Mouse (Mus musculus) embryo, embryonic 10 days (tissue): ENCODE measurements around the gene Fbxo30.
A peak's percentile ranks its signal among the peaks of the same experiment; 100 is the strongest.
"Not testable (repeated sequence)": the region's sequence is repeated elsewhere in the genome, so short reads cannot be mapped to it uniquely, and the experiment has no call there.

Source experiments
- DNase-seq: peaks from one replicate; pipeline ENCODE4 v3.0.0-alpha.2; 2015; ENCODE audit warnings: low spot score

The Fbxo30 gene

GRCm38 (mm10) chr10:11280578-11281463 lies at the start of gene Fbxo30:
Gene Fbxo30, plus strand, starts transcription at chr10:11281330.
- DNase-seq: peak; percentile 91

GRCm38 (mm10) chr10:11233208-11233607 lies 47.9 kb upstream of the Fbxo30 start:
- DNase-seq: no peak

DNA sequence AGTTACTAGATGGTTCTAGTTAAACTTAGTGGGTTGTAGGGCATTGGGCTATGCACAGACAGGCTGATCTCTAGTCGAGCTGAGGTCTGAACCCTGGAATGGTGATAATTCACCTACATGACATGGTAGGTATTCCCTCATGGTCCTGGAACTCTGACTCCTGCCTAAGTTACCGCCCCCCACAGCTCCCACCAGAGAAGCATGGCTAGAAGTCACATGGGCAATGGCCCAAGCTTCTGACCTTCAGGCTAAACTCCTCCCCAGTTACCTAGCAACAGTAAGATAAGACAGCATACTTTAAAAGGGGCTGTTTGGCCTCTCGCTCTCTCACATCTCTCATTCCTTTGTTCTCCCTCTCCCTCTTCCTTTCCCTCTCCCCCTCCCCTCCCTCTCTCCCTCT lies 38.1 kb upstream of the Fbxo30 start:
- DNase-seq: peak; percentile 3

DNA sequence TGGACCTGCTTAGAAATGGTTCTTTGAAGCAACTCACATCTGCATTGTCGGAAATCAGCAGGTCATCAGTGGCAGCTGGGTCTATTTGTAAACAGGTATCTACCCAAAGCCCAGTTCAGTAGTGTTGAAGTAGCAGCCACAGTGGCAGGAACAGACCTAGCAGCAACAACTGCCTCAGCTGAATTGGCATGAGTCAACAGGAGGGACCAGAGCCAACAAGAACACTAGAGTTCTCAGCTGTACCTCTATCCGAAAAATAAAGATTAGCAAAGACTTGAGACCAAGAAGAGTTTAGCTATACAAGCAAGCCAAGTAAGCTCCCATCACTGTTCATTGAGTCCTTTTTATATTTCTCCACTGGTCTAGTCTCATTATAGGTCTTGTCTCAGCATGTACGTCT lies 32.9 kb upstream of the Fbxo30 start:
- DNase-seq: no peak

GRCm38 (mm10) chr10:11250247-11250997 lies 30.7 kb upstream of the Fbxo30 start:
- DNase-seq: no peak

DNA sequence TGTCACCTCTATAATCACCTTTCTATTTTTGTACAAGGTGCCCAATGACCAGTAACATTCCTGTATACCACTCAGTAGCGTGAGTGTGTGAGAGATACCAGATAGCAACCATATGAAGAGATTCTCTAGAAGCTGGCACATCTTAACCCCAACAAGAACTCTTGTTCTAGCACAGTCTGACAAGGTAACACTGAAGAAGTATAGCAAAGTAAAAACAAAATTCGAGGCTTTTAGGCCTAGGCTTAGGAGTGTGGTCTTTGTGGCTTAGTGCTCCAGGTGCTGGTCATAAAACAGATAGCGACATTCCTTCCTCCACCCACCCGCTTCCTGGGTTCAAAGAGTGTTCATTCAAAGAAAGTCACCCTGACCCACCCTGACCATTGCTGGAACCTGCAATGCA lies 27.5 kb upstream of the Fbxo30 start:
- DNase-seq: not testable (repeated sequence)

DNA sequence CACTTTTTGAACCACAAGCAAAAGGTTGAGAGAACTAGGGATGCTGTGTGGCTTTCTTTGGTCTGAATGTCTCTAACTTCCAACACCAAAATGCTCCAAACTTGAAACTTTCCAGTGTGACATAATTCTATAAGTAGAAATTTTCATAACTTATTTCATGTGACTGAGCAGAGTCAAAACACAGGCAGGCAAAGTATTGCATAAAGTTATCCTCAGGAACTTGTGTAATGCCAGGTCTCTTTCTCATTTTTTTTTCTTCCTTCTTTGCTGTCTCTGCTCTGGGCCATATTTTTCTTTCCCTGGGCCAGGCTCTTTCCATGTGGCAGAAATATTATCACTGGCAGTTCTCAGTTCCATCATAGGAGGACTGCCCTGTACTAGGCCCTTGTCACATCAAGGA lies 21.0 kb upstream of the Fbxo30 start:
- DNase-seq: no peak

- not testable (repeated sequence) for DNase-seq
Measured at GRCm38 (mm10) chr10:11262292-11262691, 18.8 kb upstream of the Fbxo30 start.

- not testable (repeated sequence) for DNase-seq
Measured at GRCm38 (mm10) chr10:11263795-11264194, 17.3 kb upstream of the Fbxo30 start.

GRCm38 (mm10) chr10:11269165-11269564 lies 12.0 kb upstream of the Fbxo30 start:
- DNase-seq: no peak

GRCm38 (mm10) chr10:11274431-11274830 lies 6.7 kb upstream of the Fbxo30 start:
- no peak for DNase-seq

GRCm38 (mm10) chr10:11280235-11280577 lies 924 bp upstream of the Fbxo30 start:
- DNase-seq: no peak

DNA sequence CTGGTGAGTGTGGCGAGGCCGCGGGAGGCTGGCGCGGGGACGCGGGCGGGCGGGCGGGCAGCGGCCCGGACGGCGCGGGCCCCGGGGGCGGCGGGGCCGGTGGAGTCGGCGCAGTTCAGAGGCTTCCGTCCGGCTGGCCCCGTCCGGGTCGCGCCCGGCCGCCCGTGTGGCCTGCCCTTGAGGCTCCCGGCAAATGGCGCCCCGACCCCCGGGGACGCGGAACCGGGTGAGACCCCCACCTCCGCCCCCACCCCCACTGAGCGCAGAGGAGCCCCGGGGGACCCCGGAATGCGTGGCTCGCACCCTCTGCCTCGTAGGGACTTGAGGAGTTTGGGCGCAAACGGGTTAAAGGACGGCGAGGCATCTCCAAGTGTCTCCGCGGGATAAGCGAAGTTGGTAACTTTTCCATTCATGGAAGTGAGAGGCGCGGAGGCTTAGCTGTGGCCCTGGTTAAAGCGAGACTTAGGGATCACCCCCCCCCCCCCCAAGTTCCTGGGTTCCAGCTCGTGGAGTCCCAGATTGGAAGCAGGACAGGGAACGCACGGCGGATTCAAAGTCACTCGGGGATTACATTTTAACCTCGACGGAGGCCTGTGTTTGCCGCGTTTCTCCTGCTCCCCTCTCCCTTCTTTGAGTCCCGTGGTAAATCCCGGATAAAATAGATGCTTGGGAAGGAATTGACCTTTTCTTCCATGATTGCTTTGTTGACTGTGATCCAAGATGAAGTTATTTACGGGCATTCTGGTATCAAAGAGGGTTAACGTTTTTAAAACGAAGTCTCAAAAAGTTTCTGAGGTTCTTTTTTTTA lies 572 bp downstream of the Fbxo30 start:
- peak; percentile 74 for DNase-seq

- DNase-seq: peak; percentile 39
Measured at GRCm38 (mm10) chr10:11282306-11282631, 1.1 kb downstream of the Fbxo30 start.

GRCm38 (mm10) chr10:11298418-11298817 lies 17.3 kb downstream of the Fbxo30 start:
- DNase-seq: no peak

DNA sequence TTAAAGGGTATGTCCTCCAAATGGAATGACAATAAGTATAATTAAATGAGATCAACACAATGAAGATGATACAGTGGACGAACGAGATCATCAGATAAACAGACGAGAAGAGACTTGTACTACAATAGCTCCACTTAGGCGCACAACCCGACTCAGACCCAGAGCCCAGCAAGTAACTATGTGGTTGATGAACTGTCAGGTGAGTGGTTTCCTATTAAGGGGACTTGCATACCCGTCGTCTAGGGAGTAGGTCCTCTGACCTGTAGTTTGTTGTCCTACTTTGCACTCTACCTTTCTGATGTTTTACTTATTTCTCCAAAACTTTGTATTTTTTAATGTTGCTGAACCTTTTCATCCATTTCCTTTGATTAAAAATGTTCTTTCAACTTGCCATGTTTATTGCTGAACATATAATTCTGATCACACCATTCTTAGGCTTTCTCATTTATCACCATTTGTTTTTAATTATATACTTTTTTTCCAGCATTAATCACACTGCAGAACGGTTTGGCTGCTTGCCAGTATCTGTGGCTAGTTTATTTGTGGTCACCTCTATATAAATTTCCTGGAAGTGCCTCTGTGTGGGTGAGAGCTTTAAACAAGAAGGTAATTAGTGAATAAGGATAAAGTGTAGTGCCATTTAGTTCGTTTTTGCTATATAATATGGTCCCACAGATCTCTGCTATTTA lies 24.4 kb downstream of the Fbxo30 start:
- DNase-seq: no peak

- DNase-seq: peak; percentile 41
Measured at GRCm38 (mm10) chr10:11306054-11306367, 24.9 kb downstream of the Fbxo30 start.

- DNase-seq: no peak
Measured at GRCm38 (mm10) chr10:11309866-11310265, 28.7 kb downstream of the Fbxo30 start.

DNA sequence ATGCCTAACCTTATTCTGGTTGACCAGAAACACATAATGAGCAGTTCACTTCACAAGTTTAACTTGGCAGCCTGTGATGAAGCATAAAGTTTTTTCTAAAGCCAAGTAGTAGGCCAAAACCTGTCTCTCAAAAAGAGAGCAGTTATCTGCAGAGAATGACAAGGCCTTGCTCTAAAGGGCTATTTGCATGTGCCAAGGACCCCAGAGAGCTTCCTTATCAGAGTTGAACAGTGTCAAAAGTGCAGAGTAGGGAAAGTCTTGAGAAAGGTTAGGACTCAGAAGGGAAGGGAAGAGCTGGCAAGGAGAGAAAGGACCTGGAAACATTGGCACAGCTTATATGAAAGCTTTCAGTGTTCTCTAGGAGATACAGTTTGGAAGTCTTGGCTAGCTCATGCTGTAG lies 29.4 kb downstream of the Fbxo30 start:
- DNase-seq: no peak

DNA sequence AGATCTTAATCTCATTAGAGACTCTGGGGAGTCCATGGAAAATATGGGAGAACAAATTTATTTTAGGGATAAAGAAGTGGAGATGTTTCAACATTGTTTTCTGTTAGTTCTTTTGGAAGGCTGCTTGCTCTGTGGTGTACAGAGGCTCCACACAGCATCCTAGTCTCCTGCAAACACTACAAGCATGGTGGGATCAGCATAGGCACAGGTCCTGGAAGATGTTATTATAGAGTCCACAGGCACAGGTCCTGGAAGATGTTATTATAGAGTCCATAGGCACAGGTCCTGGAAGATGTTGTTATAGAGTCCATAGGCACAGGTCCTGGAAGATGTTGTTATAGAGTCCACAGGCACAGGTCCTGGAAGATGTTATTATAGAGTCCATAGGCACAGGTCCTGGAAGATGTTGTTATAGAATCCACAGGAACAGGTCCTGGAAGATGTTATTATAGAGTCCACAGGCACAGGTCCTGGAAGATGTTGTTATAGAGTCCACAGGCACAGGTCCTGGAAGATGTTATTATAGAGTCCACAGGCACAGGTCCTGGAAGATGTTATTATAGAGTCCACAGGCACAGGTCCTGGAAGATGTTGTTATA lies 36.8 kb downstream of the Fbxo30 start:
- peak; percentile 14 for DNase-seq

GRCm38 (mm10) chr10:11319446-11319970 lies 38.4 kb downstream of the Fbxo30 start:
- DNase-seq: no peak
